Mouse (Mus musculus) lung, embryonic 15.5 days (tissue): Measurements from ENCODE around the gene Nol9. TPM values are rescaled to one million over a fixed set of nuclear protein-coding genes. Genes with fewer than 3 reads are reported as not detected.

ENCODE experiments used
- ATAC-seq: fragments of 200-750 bp; cut with Nextera tagmentation; 2 replicates; pipeline ENCODE4 v1.8.0; 2017; ENCODE audit warnings: moderate number of reproducible peaks, borderline replicate concordance; ENCODE audit not compliant: low FRiP score, low TSS enrichment; ENCODE audit errors: extremely low read depth
- H3K27ac ChIP-seq: fragments of 300-500 bp; sonication (generic); 2 replicates; pipeline ENCODE4 v1.5.1; 2015; ENCODE audit warnings: moderate library complexity, mild to moderate bottlenecking, inconsistent platforms
- H3K27me3 ChIP-seq: fragments of 300-500 bp; sonication (generic); 2 replicates; pipeline ENCODE4 v1.6.1; 2015; ENCODE audit warnings: inconsistent platforms
- H3K36me3 ChIP-seq: fragments of 300-500 bp; sonication (generic); 2 replicates; pipeline ENCODE4 v1.6.1; 2015; ENCODE audit warnings: inconsistent platforms
- H3K4me1 ChIP-seq: fragments of 300-500 bp; sonication (generic); 2 replicates; pipeline ENCODE4 v1.6.1; 2015; ENCODE audit warnings: inconsistent platforms
- H3K4me2 ChIP-seq: fragments of 300-500 bp; sonication (generic); 2 replicates; pipeline ENCODE4 v1.6.1; 2015; ENCODE audit warnings: inconsistent platforms, mild to moderate bottlenecking, moderate library complexity
- H3K4me3 ChIP-seq: fragments of 300-500 bp; sonication (generic); 2 replicates; pipeline ENCODE4 v1.5.1; 2015; ENCODE audit warnings: mild to moderate bottlenecking, inconsistent platforms
- H3K9ac ChIP-seq: fragments of 300-500 bp; sonication (generic); 2 replicates; pipeline ENCODE4 v1.6.1; 2015; ENCODE audit warnings: inconsistent platforms
- H3K9me3 ChIP-seq: fragments of 300-500 bp; sonication (generic); 2 replicates; pipeline ENCODE4 v1.6.1; 2016; ENCODE audit warnings: inconsistent platforms
- WGBS: fragments of 180-500 bp; shearing (Covaris S2); methylation state at CpG from one replicate; pipeline ENCODE4 v1.1.7; 2015; 5-methylcytosine and 5-hydroxymethylcytosine counted together
- polyA plus RNA-seq: library from polyadenylated mRNA; unstranded; fragments of >200 nt; fragmentation: Nextera tagmentation; extraction: Ambion mirVana; gene quantifications from 2 replicates; pipeline ENCODE4 v1.2.1, GENCODE M21; 2015

The Nol9 gene
- polyA plus RNA-seq, 1 experiment from 2014 or later: 29.4 TPM

GRCm38 (mm10) chr4:152070494-152071396 lies 31.6 kb downstream of the Nol9 start:
- H3K9ac ChIP-seq: no peak overlapping the region
- H3K27me3 ChIP-seq: no peaks in the 10 kb centered on the region
- peaks cover 24% of the 10 kb centered on the region for H3K4me1 ChIP-seq
- H3K4me3 ChIP-seq: no peak overlapping the region
- no peak overlapping the region for H3K4me2 ChIP-seq
- ATAC-seq: no peak
- WGBS: 66% methylated on average over 11 of the region's 11 CpGs
- no peaks in the 10 kb centered on the region for H3K36me3 ChIP-seq
- H3K27ac ChIP-seq: 0 out of 2 replicates have a peak overlapping the region, but pooled peaks have one; percentile 72
- H3K9me3 ChIP-seq: no peaks in the 10 kb centered on the region

GRCm38 (mm10) chr4:152072121-152072601 lies 33.0 kb downstream of the Nol9 start, which contains the start of gene Plekhg5:
TSS of gene Plekhg5 (plus strand) at chr4:152072498.
- H3K4me3 ChIP-seq: no peak within 1 kb of the TSS
- 39% methylated on average over 10 of the region's 10 CpGs for WGBS
- no peaks in the 10 kb centered on the region for H3K36me3 ChIP-seq
- no peaks in the 10 kb centered on the region for H3K9me3 ChIP-seq
- H3K27me3 ChIP-seq: no peaks in the 10 kb centered on the region
- H3K4me1 ChIP-seq: peaks cover 24% of the 10 kb centered on the region
- H3K9ac ChIP-seq: no peak within 1 kb of the TSS
- peak within 1 kb of the TSS; percentile 72 for H3K27ac ChIP-seq
- ATAC-seq: peak; percentile 47
- no peak within 1 kb of the TSS for H3K4me2 ChIP-seq

DNA sequence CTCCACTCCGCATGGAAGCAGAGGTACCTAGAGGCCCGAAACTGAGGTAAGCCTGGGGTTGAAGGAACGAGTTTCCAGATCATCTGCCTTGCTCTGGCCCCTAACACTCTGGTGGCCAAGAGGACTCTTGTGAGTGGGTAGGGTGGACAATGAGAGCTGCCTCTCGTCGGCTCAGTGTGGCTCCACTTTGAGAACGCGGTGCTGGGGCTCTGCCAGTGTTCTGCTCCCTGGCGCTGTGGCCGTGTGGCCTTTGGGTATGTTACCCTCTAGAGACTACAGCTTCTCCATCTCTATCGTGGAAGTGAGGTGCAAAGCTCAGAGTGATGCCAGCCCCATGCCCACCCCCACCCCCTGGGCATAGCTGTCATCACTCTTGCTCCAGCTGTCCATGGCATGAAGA lies 33.5 kb downstream of the Nol9 start:
- Histone ChIP-seq H3K27ac (peak overlapping the region; percentile 72), H3K36me3 (no peaks in the 10 kb centered on the region), H3K4me1 (peaks cover 24% of the 10 kb centered on the region), H3K9ac (no peak overlapping the region), H3K27me3 (no peaks in the 10 kb centered on the region), H3K9me3 (no peaks in the 10 kb centered on the region), H3K4me3 (no peak overlapping the region), H3K4me2 (no peak overlapping the region)
- no peak for ATAC-seq
- WGBS: 47% methylated on average over 10 of the region's 10 CpGs

- Histone ChIP-seq H3K4me3 (no peak overlapping the region), H3K9ac (no peak overlapping the region), H3K27me3 (no peaks in the 10 kb centered on the region), H3K4me1 (peaks cover 24% of the 10 kb centered on the region), H3K9me3 (no peaks in the 10 kb centered on the region), H3K4me2 (no peak overlapping the region), H3K27ac (no peak overlapping the region), H3K36me3 (no peaks in the 10 kb centered on the region)
- 78% methylated on average over 6 of the region's 6 CpGs for WGBS
- ATAC-seq: no peak
Observed at GRCm38 (mm10) chr4:152073715-152074114, 34.6 kb downstream of the Nol9 start.

- Histone ChIP-seq H3K4me3 (no peak overlapping the region), H3K9ac (no peak overlapping the region), H3K9me3 (no peaks in the 10 kb centered on the region), H3K36me3 (no peaks in the 10 kb centered on the region), H3K27ac (no peak overlapping the region), H3K4me2 (no peak overlapping the region), H3K4me1 (peaks cover 24% of the 10 kb centered on the region), H3K27me3 (no peaks in the 10 kb centered on the region)
- ATAC-seq: no peak
- 81% methylated on average over 9 of the region's 9 CpGs for WGBS
Observed at GRCm38 (mm10) chr4:152074548-152074947, 35.4 kb downstream of the Nol9 start.

GRCm38 (mm10) chr4:152077191-152077590 lies 38.1 kb downstream of the Nol9 start:
- Histone ChIP-seq H3K9me3 (no peaks in the 10 kb centered on the region), H3K36me3 (no peaks in the 10 kb centered on the region), H3K4me3 (no peak overlapping the region), H3K27me3 (no peaks in the 10 kb centered on the region), H3K27ac (no peak overlapping the region), H3K9ac (no peak overlapping the region), H3K4me1 (peaks cover 15% of the 10 kb centered on the region), H3K4me2 (no peak overlapping the region)
- ATAC-seq: no peak
- 87% methylated on average over 9 of the region's 9 CpGs for WGBS

DNA sequence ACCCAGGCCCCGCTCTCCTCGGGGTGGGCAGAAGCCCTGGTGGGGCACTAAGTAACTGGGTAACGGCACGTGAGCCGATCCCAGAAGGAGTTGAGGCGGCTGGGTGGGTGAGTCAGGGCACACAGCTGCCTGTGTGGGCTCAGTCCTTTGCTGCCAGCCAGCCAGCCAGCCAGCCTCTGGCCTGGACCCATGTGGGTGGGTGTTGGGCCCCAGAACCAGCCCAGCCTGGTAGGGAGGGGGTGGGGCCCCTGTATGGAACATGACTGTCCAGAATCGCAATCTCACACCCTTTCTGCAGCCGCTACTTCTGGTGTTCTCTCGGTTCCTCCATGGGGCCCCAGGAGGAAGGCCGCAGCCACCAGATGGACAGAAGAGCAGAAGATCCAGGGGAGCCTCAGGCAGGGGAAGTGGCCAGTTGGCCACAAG lies 39.0 kb downstream of the Nol9 start:
- H3K4me2 ChIP-seq: no peak overlapping the region
- ATAC-seq: no peak

DNA sequence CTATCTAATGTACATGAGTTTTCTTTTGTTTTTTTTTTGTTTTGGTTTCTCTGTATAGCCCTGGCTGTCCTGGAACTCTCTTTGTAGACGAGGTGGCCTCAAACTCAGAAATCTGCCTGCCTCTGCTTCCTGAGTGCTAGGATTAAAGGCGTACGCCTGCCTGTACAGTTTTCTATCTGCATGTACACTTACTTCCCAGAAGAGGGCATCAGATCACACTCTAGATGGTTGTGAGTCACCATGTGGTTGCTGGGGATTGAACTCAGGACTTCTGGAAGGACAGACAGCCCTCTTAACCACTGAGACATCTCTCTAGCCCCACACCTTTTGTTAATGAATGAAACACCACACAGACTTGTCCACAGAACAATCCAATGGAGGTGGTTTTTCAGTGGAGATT lies 40.1 kb downstream of the Nol9 start:
- H3K4me1 ChIP-seq: no peaks in the 10 kb centered on the region

More for the DNA sequence above, 39.0 kb downstream of the Nol9 start:
- Histone ChIP-seq H3K9ac (no peak overlapping the region), H3K27me3 (no peaks in the 10 kb centered on the region), H3K36me3 (no peaks in the 10 kb centered on the region), H3K4me1 (peaks cover 8% of the 10 kb centered on the region; the same call in 1 of the 2 replicates), H3K4me3 (no peak overlapping the region), H3K9me3 (no peaks in the 10 kb centered on the region), H3K27ac (no peak overlapping the region)
- 83% methylated on average over 10 of the region's 10 CpGs for WGBS

GRCm38 (mm10) chr4:152079931-152080330 lies 40.8 kb downstream of the Nol9 start:
- no peak for ATAC-seq
- WGBS: 56% methylated on average over 7 of the region's 7 CpGs
- no peaks in the 10 kb centered on the region for H3K27me3 ChIP-seq
- no peaks in the 10 kb centered on the region for H3K36me3 ChIP-seq
- H3K27ac ChIP-seq: no peak overlapping the region
- no peaks in the 10 kb centered on the region for H3K9me3 ChIP-seq
- no peak overlapping the region for H3K4me3 ChIP-seq
- H3K9ac ChIP-seq: no peak overlapping the region
- H3K4me2 ChIP-seq: no peak overlapping the region
- H3K4me1 ChIP-seq: no peaks in the 10 kb centered on the region

More for the DNA sequence above, 40.1 kb downstream of the Nol9 start:
- Histone ChIP-seq H3K4me2 (no peak overlapping the region), H3K9me3 (no peaks in the 10 kb centered on the region), H3K27me3 (no peaks in the 10 kb centered on the region), H3K4me3 (no peak overlapping the region), H3K27ac (no peak overlapping the region), H3K36me3 (no peaks in the 10 kb centered on the region), H3K9ac (no peak overlapping the region)
- WGBS: 92% methylated on average over 3 of the region's 3 CpGs
- no peak for ATAC-seq

- WGBS: 64% methylated on average over 7 of the region's 7 CpGs
- H3K4me3 ChIP-seq: no peak overlapping the region
- H3K27me3 ChIP-seq: no peaks in the 10 kb centered on the region
- H3K9me3 ChIP-seq: no peaks in the 10 kb centered on the region
- no peak overlapping the region for H3K27ac ChIP-seq
- H3K9ac ChIP-seq: no peak overlapping the region
- ATAC-seq: no peak
- H3K36me3 ChIP-seq: no peaks in the 10 kb centered on the region
- H3K4me1 ChIP-seq: peaks cover 17% of the 10 kb centered on the region
- no peak overlapping the region for H3K4me2 ChIP-seq
Observed at GRCm38 (mm10) chr4:152083611-152084220, 44.6 kb downstream of the Nol9 start.

DNA sequence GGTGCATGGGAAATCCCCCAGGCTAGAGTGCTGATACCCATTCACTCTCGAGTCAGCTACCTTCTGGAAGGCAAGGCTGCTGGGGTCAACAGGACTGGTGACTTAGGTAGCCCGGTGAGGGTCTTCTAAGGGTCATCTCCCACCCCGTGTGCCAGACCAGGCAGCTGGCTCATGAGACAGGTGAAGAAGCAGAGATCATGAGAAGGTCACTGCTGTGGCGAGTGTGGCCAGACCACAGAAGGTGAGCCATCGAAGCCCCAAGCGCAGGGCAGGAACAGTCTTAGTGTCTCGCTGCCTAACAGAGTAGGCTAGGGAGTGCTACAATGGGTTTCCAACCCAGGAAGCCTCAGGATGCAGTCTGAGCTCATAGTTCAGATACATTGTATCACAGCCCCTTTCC lies 45.5 kb downstream of the Nol9 start:
- H3K9me3 ChIP-seq: no peaks in the 10 kb centered on the region
- H3K9ac ChIP-seq: no peak overlapping the region
- H3K4me1 ChIP-seq: peaks cover 19% of the 10 kb centered on the region
- 0 out of 2 replicates have a peak, but pooled peaks cover 4% of the 10 kb centered on the region for H3K36me3 ChIP-seq
- no peak overlapping the region for H3K27ac ChIP-seq
- WGBS: 85% methylated on average over 7 of the region's 7 CpGs
- H3K4me2 ChIP-seq: no peak overlapping the region
- H3K4me3 ChIP-seq: no peak overlapping the region
- no peaks in the 10 kb centered on the region for H3K27me3 ChIP-seq
- no peak for ATAC-seq
